Mouse (Mus musculus) CH12.LX (cell line): Measurements from ENCODE around the gene Apol7a.
"Not testable (repeated sequence)": the region's sequence is repeated elsewhere in the genome, so short reads cannot be mapped to it uniquely, and the experiment has no call there.

Experiments
- CTCF ChIP-seq, 2 experiments: IDR thresholded peaks in 1 of 2; conservative IDR thresholded peaks in 1 of 2; 2 replicates each; pipeline ENCODE4 v1.5.1; 2011 to 2012; ENCODE audit warnings: low read depth in 2 of 2, low read length in 2 of 2, improper control_type of control experiment in 1 of 2, inconsistent platforms in 1 of 2, mild to moderate bottlenecking in 1 of 2, moderate library complexity in 1 of 2
- ELF1 ChIP-seq: IDR thresholded peaks from 2 replicates; pipeline ENCODE4 v1.6.1; 2014; ENCODE audit warnings: low read depth, mild to moderate bottlenecking, inconsistent platforms, low read length, improper control_type of control experiment
- KAT2A ChIP-seq: IDR thresholded peaks from 2 replicates; pipeline ENCODE4 v1.6.1; 2012; ENCODE audit warnings: low read length, improper control_type of control experiment, inconsistent platforms; ENCODE audit not compliant: insufficient replicate concordance
- POLR2A ChIP-seq: IDR thresholded peaks from 2 replicates; pipeline ENCODE4 v1.6.1; 2011; ENCODE audit warnings: low read depth, mild to moderate bottlenecking, improper control_type of control experiment, low read length
- UBTF ChIP-seq: IDR thresholded peaks from 2 replicates; pipeline ENCODE4 v1.6.1; 2012; ENCODE audit warnings: low read depth, mild to moderate bottlenecking, inconsistent platforms, low read length, improper control_type of control experiment, moderate library complexity
- USF1 ChIP-seq: IDR thresholded peaks from 2 replicates; pipeline ENCODE4 v1.6.1; 2014; ENCODE audit warnings: low read depth, mild to moderate bottlenecking, inconsistent platforms, low read length, improper control_type of control experiment
- ZNF384 ChIP-seq: IDR thresholded peaks from 2 replicates; pipeline ENCODE4 v1.6.1; 2012; ENCODE audit warnings: low read depth, low read length, improper control_type of control experiment, inconsistent platforms

DNA sequence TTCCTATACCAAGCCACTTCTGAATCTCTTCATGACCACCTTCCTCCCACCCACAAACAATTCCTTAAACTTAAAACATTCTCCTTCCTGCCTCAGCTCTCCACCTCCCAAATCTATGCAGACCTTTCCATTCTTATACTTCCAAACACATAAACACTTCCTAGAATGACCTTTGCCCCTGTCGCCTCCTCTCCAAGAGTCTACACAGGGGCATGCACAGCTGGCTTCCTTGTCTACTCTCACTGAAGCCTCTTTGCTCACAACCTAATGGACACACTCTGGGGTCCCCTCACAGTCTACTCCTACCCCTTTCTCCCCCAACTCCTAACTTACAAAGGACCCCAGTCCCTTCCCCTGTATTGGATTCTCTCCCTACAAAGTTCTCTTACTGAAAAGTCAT lies 46.8 kb upstream of the Apol7a start:
- not testable (repeated sequence) for TF ChIP-seq ZNF384; UBTF; CTCF (conservative IDR thresholded peaks at IDR 0.05 in 1 of 2, IDR thresholded peaks at IDR 0.05 in 1 of 2; ENCODE audit: low read depth in 2 of 2, low read length in 2 of 2); POLR2A; USF1; ELF1; KAT2A
